Mouse (Mus musculus) midbrain, postnatal 0 days (tissue): ENCODE data around the gene Klf11. TPM values are rescaled to one million over a fixed set of nuclear protein-coding genes. Genes with fewer than 3 reads are reported as not detected.

Experiments
- ATAC-seq: fragments of 200-750 bp; cut with Nextera tagmentation; 2 replicates; pipeline ENCODE4 v1.8.0; 2017; ENCODE audit warnings: moderate number of reproducible peaks, mild to moderate bottlenecking, moderate TSS enrichment, moderate library complexity; ENCODE audit not compliant: low FRiP score
- DNase-seq: peaks from one replicate; pipeline ENCODE4 v3.0.0-alpha.2; 2015; ENCODE audit warnings: low spot score
- H3K27ac ChIP-seq: fragments of 300-500 bp; sonication (generic); 2 replicates; pipeline ENCODE4 v1.5.1; 2014; ENCODE audit warnings: low read depth, mild to moderate bottlenecking, low read length, mixed read lengths
- H3K27me3 ChIP-seq: fragments of 300-500 bp; sonication (generic); 2 replicates; pipeline ENCODE4 v1.6.1; 2014; ENCODE audit warnings: low read length, control low read depth, mixed read lengths; ENCODE audit not compliant: insufficient read depth
- H3K36me3 ChIP-seq: fragments of 300-500 bp; sonication (generic); 2 replicates; pipeline ENCODE4 v1.6.1; 2014; ENCODE audit warnings: low read length, control low read depth, mixed read lengths; ENCODE audit not compliant: insufficient read depth
- H3K4me1 ChIP-seq: fragments of 300-500 bp; sonication (generic); 2 replicates; pipeline ENCODE4 v1.6.1; 2014; ENCODE audit warnings: mild to moderate bottlenecking, control low read depth, antibody characterized with exemption, low read length, mixed read lengths; ENCODE audit not compliant: insufficient read depth
- H3K4me2 ChIP-seq: fragments of 300-500 bp; sonication (generic); 2 replicates; pipeline ENCODE4 v1.6.1; 2014; ENCODE audit warnings: low read depth, mild to moderate bottlenecking, low read length, mixed read lengths; ENCODE audit not compliant: poor library complexity, severe bottlenecking
- H3K4me3 ChIP-seq: fragments of 300-500 bp; sonication (generic); 2 replicates; pipeline ENCODE4 v1.5.1; 2014; ENCODE audit warnings: low read depth, mild to moderate bottlenecking, low read length, moderate library complexity
- H3K9ac ChIP-seq: fragments of 300-500 bp; sonication (generic); replicated peaks from 2 replicates; pipeline ENCODE4 v1.6.1; 2014; ENCODE audit warnings: mild to moderate bottlenecking, low read length, moderate library complexity, mixed read lengths; ENCODE audit not compliant: poor library complexity, severe bottlenecking
- H3K9me3 ChIP-seq: fragments of 300-500 bp; sonication (generic); 2 replicates; pipeline ENCODE4 v1.6.1; 2016; ENCODE audit warnings: low read length, control low read depth
- CTCF ChIP-seq: IDR thresholded peaks from 2 replicates; pipeline ENCODE4 v1.5.1; 2016; ENCODE audit warnings: antibody characterized with exemption, mild to moderate bottlenecking
- WGBS: fragments of 180-500 bp; shearing (Covaris S2); extraction: QIAGEN DNeasy Blood & Tissue Kit; methylation state at CpG from one replicate; pipeline ENCODE4 v1.1.7; 2014; 5-methylcytosine and 5-hydroxymethylcytosine counted together
- polyA plus RNA-seq: library from polyadenylated mRNA; unstranded; fragments of >200 nt; fragmentation: Nextera tagmentation; extraction: Ambion mirVana; gene quantifications from 2 replicates; pipeline ENCODE4 v1.2.1, GENCODE M21; 2015
- total RNA-seq: library from RNA; depleted of rRNA; stranded (reverse); fragments of >200 nt; gene quantifications from 2 replicates; pipeline ENCODE4 v1.2.3, GENCODE M21; 2014

Klf11 gene
- total and polyA plus RNA-seq, 2 experiments from 2014 or later, result 24.4 to 27.1 TPM

DNA sequence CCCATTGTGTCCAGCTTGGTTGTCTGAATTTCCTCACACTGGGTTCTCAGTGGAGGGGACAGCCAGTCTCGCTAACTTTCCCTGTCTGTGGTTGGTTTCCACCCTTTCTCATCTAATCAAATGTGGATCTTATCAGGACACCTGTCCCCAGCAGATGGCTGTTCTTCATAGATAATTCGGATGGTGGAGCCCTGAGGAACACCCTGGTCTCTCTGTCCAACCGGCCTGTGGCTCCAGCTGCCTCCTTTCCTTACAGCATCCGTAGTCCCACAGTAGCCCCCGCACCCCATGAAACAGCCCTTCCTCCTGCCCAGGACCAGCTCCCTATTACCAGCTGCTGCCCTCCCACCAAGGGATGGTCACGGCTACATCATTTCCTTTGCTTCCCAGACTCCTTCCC lies 5.2 kb upstream of the Klf11 start:
- H3K4me2 ChIP-seq, result no peak overlapping the region
- ATAC-seq, result no peak
- no peak overlapping the region for H3K4me3 ChIP-seq
- 82% methylated on average over 6 of the region's 6 CpGs for WGBS
- TF ChIP-seq CTCF, result no peak
- H3K36me3 ChIP-seq, result no peaks in the 10 kb centered on the region
- H3K4me1 ChIP-seq, result peaks cover 5% of the 10 kb centered on the region; the same call in 1 of the 2 replicates
- no peak overlapping the region for H3K9ac ChIP-seq
- no peaks in the 10 kb centered on the region for H3K9me3 ChIP-seq
- no peak for DNase-seq
- H3K27ac ChIP-seq, result no peak overlapping the region
- H3K27me3 ChIP-seq, result no peaks in the 10 kb centered on the region

DNA sequence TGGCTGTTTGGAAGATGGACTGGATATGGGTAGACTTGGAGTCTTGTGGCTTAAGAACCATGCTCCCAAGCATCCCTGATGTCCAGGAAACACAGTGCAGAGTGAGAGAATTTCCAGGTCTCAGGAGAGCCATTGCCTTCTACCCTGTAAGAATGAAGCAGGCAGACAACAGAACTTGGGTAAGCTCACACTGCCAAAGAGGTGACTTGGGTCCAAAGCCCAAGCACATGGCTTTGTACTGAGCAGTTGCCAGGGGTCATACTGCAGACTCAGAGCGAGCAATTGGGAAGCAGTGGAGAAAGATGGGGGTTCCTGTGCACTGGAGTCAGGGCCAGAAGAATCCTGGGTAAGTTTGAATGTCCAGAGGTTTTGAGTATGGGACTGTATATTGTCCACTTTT lies 3.0 kb upstream of the Klf11 start:
- Histone ChIP-seq H3K27me3 (no peaks in the 10 kb centered on the region), H3K4me2 (no peak overlapping the region), H3K36me3 (no peaks in the 10 kb centered on the region), H3K4me3 (no peak overlapping the region), H3K9ac (no peak overlapping the region), H3K27ac (no peak overlapping the region), H3K4me1 (peaks cover 5% of the 10 kb centered on the region), H3K9me3 (no peaks in the 10 kb centered on the region)
- no peak for TF ChIP-seq CTCF
- ATAC-seq (no peak), DNase-seq (no peak)
- WGBS, result 64% methylated on average over 1 of the region's 1 CpGs

- DNase-seq (no peak), ATAC-seq (peak; percentile 14)
- no peak for TF ChIP-seq CTCF
- H3K9me3 ChIP-seq, result no peaks in the 10 kb centered on the region
- H3K4me2 ChIP-seq, result peak overlapping the region; percentile 75
- H3K4me3 ChIP-seq, result peak overlapping the region; percentile 95
- WGBS, result 2% methylated on average over 22 of the region's 22 CpGs
- H3K9ac ChIP-seq, result peak overlapping the region; percentile 62
- H3K36me3 ChIP-seq, result peaks cover 18% of the 10 kb centered on the region
- peak overlapping the region; percentile 93 for H3K27ac ChIP-seq
- H3K27me3 ChIP-seq, result no peaks in the 10 kb centered on the region
- peaks cover 5% of the 10 kb centered on the region for H3K4me1 ChIP-seq
Measured at GRCm38 (mm10) chr12:24650415-24651062, 535 bp upstream of the Klf11 start.

GRCm38 (mm10) chr12:24651642-24652342 lies 718 bp downstream of the Klf11 start:
- DNase-seq, result peak; percentile 86
- Histone ChIP-seq H3K27me3 (no peaks in the 10 kb centered on the region), H3K9me3 (no peaks in the 10 kb centered on the region), H3K9ac (peak overlapping the region; percentile 96), H3K36me3 (peaks cover 26% of the 10 kb centered on the region), H3K27ac (peak overlapping the region; percentile 93), H3K4me1 (peaks cover 5% of the 10 kb centered on the region), H3K4me2 (peak overlapping the region; percentile 75), H3K4me3 (peak overlapping the region; percentile 95)
- no peak for TF ChIP-seq CTCF
- WGBS, result under 1% methylated on average over 33 of the region's 36 CpGs
- ATAC-seq, result peak; percentile 84

GRCm38 (mm10) chr12:24654065-24654862 lies 3.2 kb downstream of the Klf11 start:
- H3K4me2 ChIP-seq, result no peak overlapping the region
- no peaks in the 10 kb centered on the region for H3K27me3 ChIP-seq
- no peak for TF ChIP-seq CTCF
- 85% methylated on average over 16 of the region's 16 CpGs for WGBS
- no peak overlapping the region for H3K9ac ChIP-seq
- H3K36me3 ChIP-seq, result peaks cover 36% of the 10 kb centered on the region
- no peak overlapping the region for H3K4me3 ChIP-seq
- H3K4me1 ChIP-seq, result peaks cover 5% of the 10 kb centered on the region
- no peaks in the 10 kb centered on the region for H3K9me3 ChIP-seq
- ATAC-seq, result no peak
- DNase-seq, result no peak
- H3K27ac ChIP-seq, result no peak overlapping the region
